Mouse (Mus musculus) ES-E14 (cell line): ENCODE results near the gene Ablim1. TPM values are rescaled to one million over a fixed set of nuclear protein-coding genes. Genes with fewer than 3 reads are reported as not detected.

Experiments
- DNase-seq: peaks from one replicate; pipeline ENCODE4 v3.0.0-alpha.2; 2013; ENCODE audit warnings: low read depth, low spot score
- H3K27ac ChIP-seq: 2 replicates; pipeline ENCODE4 v1.5.1; 2012; ENCODE audit warnings: low read depth, mild to moderate bottlenecking, low read length, moderate library complexity, mixed read lengths; ENCODE audit not compliant: poor library complexity, insufficient read depth, severe bottlenecking
- H3K36me3 ChIP-seq: 2 replicates; pipeline ENCODE4 v1.6.1; 2012; ENCODE audit warnings: mild to moderate bottlenecking, low read length, moderate library complexity, mixed read lengths; ENCODE audit not compliant: control insufficient read depth, poor library complexity, insufficient read depth, severe bottlenecking
- H3K4me1 ChIP-seq, 2 experiments: fragments of 150-350 bp in 1 of 2; sonication (generic) in 1 of 2; 2 replicates each; pipeline ENCODE4 v1.6.1; 2012; ENCODE audit warnings: low read length in 2 of 2, mild to moderate bottlenecking in 1 of 2, mixed read lengths in 1 of 2; ENCODE audit not compliant: control insufficient read depth in 2 of 2, insufficient read depth in 2 of 2, poor library complexity in 1 of 2
- H3K4me3 ChIP-seq, 2 experiments: fragments of 150-350 bp in 1 of 2; sonication (generic) in 1 of 2; 2 replicates each; pipeline ENCODE4 v1.5.1; 2012; ENCODE audit warnings: low read length in 2 of 2, low read depth in 1 of 2, mild to moderate bottlenecking in 1 of 2, mixed read lengths in 1 of 2; ENCODE audit not compliant: insufficient read depth in 1 of 2, poor library complexity in 1 of 2, severe bottlenecking in 1 of 2
- H3K9ac ChIP-seq: 2 replicates; pipeline ENCODE4 v1.6.1; 2012; ENCODE audit warnings: low read depth, mild to moderate bottlenecking, low read length, mixed read lengths; ENCODE audit not compliant: poor library complexity, insufficient read depth, severe bottlenecking
- H3K9me3 ChIP-seq: fragments of 150-350 bp; sonication (generic); 2 replicates; pipeline ENCODE4 v1.6.1; 2012; ENCODE audit warnings: low read depth, mild to moderate bottlenecking, low read length; ENCODE audit not compliant: control insufficient read depth, insufficient read depth
- CHD2 ChIP-seq: IDR thresholded peaks from 2 replicates; pipeline ENCODE4 v1.6.1; 2014; ENCODE audit warnings: mild to moderate bottlenecking, low read depth, low read length, inconsistent platforms
- HCFC1 ChIP-seq: IDR thresholded peaks from 2 replicates; pipeline ENCODE4 v1.6.1; 2012; ENCODE audit warnings: low read length, inconsistent platforms, borderline replicate concordance; ENCODE audit not compliant: insufficient read depth
- MAFK ChIP-seq: IDR thresholded peaks from 2 replicates; pipeline ENCODE4 v1.6.1; 2014; ENCODE audit warnings: mild to moderate bottlenecking, low read depth, low read length, inconsistent platforms; ENCODE audit not compliant: insufficient read depth
- ZC3H11A ChIP-seq: IDR thresholded peaks from 2 replicates; pipeline ENCODE4 v1.6.1; 2012; ENCODE audit warnings: low read depth, mild to moderate bottlenecking, inconsistent platforms, low read length, borderline replicate concordance
- ZNF384 ChIP-seq: IDR thresholded peaks from 2 replicates; pipeline ENCODE4 v1.6.1; 2012; ENCODE audit warnings: low read depth, low read length, inconsistent platforms
- in situ Hi-C, 2 experiments: fragments of 600-800 bp; cut with MboI; formaldehyde crosslinking; loops; one replicate each; pipeline ENCODE4 v1.15.1; 2025; ENCODE audit warnings: low sequenced_read_pairs in 2 of 2, inconsistent platforms in 1 of 2; ENCODE audit not compliant: unreplicated experiment in 2 of 2
- total RNA-seq: library from RNA; depleted of rRNA; stranded (reverse); fragments of 300-350 nt; gene quantifications from 2 replicates; pipeline ENCODE4 v1.2.3, GENCODE M21; 2012

Gene Ablim1
- total RNA-seq, 1 experiment = 5.4 TPM

GRCm38 (mm10) chr19:57017785-57018179, 296.9 kb downstream of the Ablim1 start:
- in situ Hi-C loops = no loop called here
- no peak for TF ChIP-seq CHD2
- no peak for TF ChIP-seq ZNF384
- no peak for TF ChIP-seq ZC3H11A
- no peak for TF ChIP-seq HCFC1
- TF ChIP-seq MAFK = no peak
- Histone ChIP-seq H3K9ac (no peak overlapping the region), H3K4me3 (no peak overlapping the region), H3K4me1 (peaks cover 0 to 14% of the 10 kb centered on the region in 2 experiments; a peak in 2 of 4 replicates), H3K27ac (no peak overlapping the region), H3K36me3 (no peaks in the 10 kb centered on the region), H3K9me3 (no peaks in the 10 kb centered on the region)
- DNase-seq = no peak

GRCm38 (mm10) chr19:57016995-57017784, 297.5 kb downstream of the Ablim1 start:
- in situ Hi-C loops = no loop called here
- H3K9ac ChIP-seq = no peak overlapping the region
- H3K27ac ChIP-seq = no peak overlapping the region

GRCm38 (mm10) chr19:57014808-57015207, 299.9 kb downstream of the Ablim1 start:
- DNase-seq = no peak
- H3K4me3 ChIP-seq = no peak overlapping the region
- TF ChIP-seq CHD2 (no peak), ZNF384 (no peak), ZC3H11A (no peak), MAFK (no peak), HCFC1 (no peak)
- H3K4me1 ChIP-seq = peaks cover 0 to 17% of the 10 kb centered on the region in 2 experiments; a peak in 2 of 4 replicates
- in situ Hi-C loops = no loop called here
- no peaks in the 10 kb centered on the region for H3K9me3 ChIP-seq
- no peak overlapping the region for H3K27ac ChIP-seq
- no peaks in the 10 kb centered on the region for H3K36me3 ChIP-seq
- H3K9ac ChIP-seq = no peak overlapping the region

More at GRCm38 (mm10) chr19:57016995-57017784, 297.5 kb downstream of the Ablim1 start:
- Histone ChIP-seq H3K36me3 (no peaks in the 10 kb centered on the region), H3K4me1 (peaks cover 0 to 14% of the 10 kb centered on the region in 2 experiments; a peak in 2 of 4 replicates), H3K4me3 (no peak overlapping the region), H3K9me3 (no peaks in the 10 kb centered on the region)
- DNase-seq = no peak
- TF ChIP-seq ZNF384 (no peak), CHD2 (no peak), HCFC1 (no peak), ZC3H11A (no peak), MAFK (no peak)

- in situ Hi-C loops = no loop called here
Measured at GRCm38 (mm10) chr19:57013271-57013677, 301.4 kb downstream of the Ablim1 start.

More at GRCm38 (mm10) chr19:57013271-57013677, 301.4 kb downstream of the Ablim1 start:
- no peak for DNase-seq
- TF ChIP-seq ZNF384 (no peak), CHD2 (no peak), HCFC1 (no peak)
- no peak overlapping the region for H3K27ac ChIP-seq
- H3K4me1 ChIP-seq = peaks cover 0 to 23% of the 10 kb centered on the region in 2 experiments; a peak in 2 of 4 replicates
- H3K4me3 ChIP-seq = no peak overlapping the region
- H3K36me3 ChIP-seq = no peaks in the 10 kb centered on the region
- no peaks in the 10 kb centered on the region for H3K9me3 ChIP-seq
- no peak overlapping the region for H3K9ac ChIP-seq
